Mouse (Mus musculus): Measurements from ENCODE around the gene Rnf5. TPM values are rescaled to one million over a fixed set of nuclear protein-coding genes. Genes with fewer than 3 reads are reported as not detected.

Gene Rnf5
- total RNA-seq, 2 experiments from 2014 or later: 94.8 to 101 TPM

DNA sequence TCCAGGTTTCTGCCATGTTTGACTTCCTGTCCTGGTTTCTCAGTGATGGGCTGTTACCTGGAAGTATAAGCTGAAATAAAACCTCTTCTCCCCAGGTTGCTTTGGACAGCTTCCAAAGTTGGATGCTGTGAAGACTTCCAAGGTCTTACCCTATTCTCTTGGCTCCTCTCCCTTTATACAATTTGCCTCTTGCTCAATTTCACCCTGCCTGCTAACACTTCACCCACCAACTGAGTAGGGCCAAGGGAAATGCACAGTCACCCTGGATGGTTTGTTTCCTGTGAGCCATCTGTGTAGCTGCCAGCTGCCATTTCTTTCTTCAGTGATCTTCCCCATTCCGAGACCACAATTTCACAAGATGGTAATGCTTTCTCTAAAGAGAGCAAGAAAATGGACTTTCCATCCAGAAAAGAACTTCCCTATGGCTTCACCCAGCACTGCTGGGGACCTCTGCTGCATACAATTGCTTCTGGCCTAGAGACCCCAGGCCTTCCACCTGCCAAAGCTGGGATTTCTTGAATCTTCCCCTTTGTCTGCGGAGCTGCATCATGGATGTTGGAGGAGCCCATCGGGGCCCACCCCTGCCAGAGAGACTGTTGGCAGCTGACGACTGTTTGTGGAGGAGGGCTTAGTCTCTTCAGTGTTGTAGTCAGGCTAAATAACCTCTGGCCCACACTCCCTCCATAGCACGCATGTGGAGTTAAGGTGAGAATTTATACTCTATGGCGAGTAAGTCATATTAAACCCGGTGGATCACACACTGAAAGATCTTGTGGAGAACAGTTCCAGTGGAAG lies 36.2 kb upstream of the Rnf5 start:
- intact Hi-C loops (cut with DNase I): no loop called here
- peak in 1 of 2 experiments; percentile 18 for DNase-seq (ENCODE audit: extremely low spot score in 1 of 2, low spot score in 2 of 2)

DNA sequence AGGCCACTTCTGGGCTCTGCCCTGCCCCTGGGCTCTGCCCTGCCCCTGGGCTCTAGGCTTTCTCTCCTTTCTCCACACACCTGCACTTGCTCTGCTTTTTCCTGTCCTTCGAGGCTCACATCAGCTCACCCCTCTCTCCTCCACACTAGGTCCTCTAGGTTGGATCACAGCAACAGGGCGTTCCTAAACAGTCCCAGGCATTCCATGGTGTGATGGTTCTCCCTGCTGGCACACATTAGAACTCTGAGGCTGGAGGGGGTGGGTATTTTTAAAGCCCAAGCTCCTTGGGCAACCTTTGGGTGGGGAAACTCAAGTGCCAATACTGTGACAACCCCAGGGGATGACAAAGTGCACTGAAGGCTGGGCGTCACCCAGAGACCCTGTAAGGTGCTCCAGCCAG lies 34.0 kb upstream of the Rnf5 start:
- no peak for DNase-seq (ENCODE audit: extremely low spot score in 1 of 2, low spot score in 2 of 2)
- intact Hi-C loops (cut with DNase I): no loop called here

DNA sequence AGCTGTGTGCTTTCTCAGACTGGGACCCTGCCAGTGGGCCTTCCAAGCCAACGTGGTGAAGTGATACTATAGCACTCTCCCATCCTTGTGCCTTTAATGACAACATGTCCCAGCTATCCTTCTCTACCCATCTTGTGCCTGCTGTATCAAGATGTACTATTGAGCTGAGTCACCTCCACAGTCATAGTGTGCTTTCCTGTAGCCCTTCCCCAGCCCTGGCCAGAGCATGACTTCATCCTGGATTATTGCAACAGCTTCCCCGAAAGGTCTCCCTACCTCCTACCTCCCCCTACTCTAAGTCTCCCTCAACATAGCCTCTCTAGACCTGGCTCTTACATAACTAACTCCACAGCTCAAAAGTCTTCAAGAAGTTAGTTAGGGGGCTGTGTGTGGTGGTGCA lies 32.2 kb upstream of the Rnf5 start:
- DNase-seq (ENCODE audit: extremely low spot score in 1 of 2, low spot score in 2 of 2): no peak
- intact Hi-C loops (cut with DNase I): no loop called here

DNA sequence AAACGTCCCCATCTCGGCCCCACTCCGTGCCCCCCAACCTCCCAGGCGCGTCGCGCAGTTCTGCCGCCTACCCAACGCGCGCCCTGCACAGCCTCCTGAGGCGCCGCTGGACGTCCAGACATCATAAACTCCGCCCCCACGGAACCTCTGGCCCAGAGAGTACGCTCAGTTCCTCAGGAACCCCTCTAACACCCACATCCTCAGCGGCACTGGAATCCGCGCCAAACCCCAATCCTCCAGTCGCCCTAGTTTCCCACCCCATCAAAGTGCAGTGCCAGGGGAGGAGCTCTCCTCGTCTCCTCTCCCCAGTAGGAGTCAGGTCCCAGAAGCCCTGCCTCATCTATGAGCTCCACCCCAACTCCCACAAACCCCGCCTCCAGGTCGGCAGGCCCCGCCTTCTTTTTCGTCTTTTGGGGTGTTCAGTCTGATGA lies 28.8 kb upstream of the Rnf5 start:
- DNase-seq (ENCODE audit: extremely low spot score in 1 of 2, low spot score in 2 of 2): peak; percentile 72 to 87
- intact Hi-C loops (cut with DNase I): no loop called here

DNA sequence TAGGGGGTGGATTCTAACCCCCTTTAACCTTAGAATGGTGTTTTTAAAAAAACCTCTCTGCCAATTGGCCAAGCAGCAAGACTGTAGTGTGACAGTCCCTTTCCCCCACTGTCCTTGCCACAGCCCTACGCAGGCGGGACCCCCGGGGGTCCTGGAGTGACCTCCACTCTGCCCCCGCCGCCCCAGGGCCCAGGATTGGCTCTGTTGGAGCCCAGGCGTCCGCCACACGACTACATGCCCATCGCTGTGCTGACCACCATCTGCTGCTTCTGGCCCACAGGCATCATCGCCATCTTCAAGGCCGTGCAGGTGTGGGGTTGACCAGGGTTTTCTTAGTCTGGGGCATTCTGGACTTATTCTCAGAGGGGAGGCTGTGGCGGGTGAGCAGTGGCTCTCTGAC lies 28.2 kb upstream of the Rnf5 start:
- intact Hi-C loops (cut with DNase I): no loop called here

DNA sequence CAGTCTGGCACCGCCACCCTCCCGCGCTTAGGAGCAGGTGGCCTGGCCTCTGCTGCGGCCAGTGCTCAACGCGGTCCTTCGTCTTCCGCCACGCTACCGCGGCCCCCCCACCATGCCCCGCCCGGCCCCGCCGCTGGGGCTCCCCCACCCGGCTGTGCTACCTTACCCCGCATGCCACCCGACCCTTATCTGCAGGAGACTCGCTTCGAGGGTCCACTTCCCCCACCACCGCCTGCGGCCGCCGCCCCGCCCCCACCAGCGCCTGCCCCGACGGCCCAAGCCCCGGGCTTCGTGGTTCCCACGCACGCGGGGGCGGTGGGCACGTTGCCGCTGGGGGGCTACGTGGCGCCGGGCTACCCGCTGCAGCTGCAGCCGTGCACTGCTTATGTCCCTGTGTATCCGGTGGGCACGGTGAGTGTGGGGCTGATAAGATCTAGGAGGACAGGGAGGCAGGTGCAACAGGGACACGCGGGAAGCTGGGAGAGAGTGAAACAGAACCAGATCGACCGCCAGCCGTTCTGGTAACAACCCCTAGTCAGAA lies 27.3 kb upstream of the Rnf5 start:
- intact Hi-C loops (cut with DNase I): no loop called here
- DNase-seq (ENCODE audit: extremely low spot score in 1 of 2, low spot score in 2 of 2): peak in 1 of 2 experiments; percentile 76

More for the DNA sequence above, 28.2 kb upstream of the Rnf5 start:
- DNase-seq (ENCODE audit: extremely low spot score in 1 of 2, low spot score in 2 of 2): no peak

DNA sequence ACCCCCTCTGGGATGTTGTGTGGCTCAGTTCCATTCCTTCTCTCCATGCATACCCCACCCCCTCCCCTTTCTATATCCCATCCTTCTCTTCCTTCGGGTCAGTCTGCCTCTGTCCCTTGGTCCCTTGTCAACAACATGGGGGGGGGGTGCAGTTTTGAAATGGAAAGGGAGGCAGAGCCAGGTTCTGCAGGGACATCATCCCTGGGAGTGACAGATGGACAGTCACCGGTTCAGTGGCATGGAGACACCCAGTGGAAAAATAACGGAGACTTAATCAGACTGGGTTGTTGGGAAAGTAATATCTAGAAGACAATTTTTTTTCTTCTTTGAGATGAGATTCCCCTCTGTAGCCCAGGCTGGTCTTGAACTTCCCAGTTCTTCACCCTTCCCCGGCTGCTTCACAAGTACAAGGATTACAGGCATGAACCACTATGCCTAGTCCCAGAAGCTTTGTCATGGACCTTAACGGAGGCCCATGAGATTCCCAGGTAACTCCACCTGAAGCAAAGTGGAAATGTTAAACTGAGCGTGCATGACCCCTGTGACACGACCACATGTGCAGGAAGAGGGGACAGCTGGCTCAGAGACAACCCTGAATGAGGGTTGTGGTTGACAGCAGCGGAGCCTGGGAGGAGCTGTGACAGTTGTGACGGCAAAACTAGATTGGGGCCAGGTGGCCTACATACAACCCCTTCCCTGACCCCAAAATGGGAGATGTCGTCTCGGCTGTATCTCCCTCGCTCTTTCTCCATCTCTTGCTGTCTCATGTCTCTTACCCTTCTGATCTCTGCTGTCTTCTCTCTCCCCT lies 26.5 kb upstream of the Rnf5 start:
- DNase-seq (ENCODE audit: extremely low spot score in 1 of 2, low spot score in 2 of 2): no peak
- intact Hi-C loops (cut with DNase I): no loop called here

DNA sequence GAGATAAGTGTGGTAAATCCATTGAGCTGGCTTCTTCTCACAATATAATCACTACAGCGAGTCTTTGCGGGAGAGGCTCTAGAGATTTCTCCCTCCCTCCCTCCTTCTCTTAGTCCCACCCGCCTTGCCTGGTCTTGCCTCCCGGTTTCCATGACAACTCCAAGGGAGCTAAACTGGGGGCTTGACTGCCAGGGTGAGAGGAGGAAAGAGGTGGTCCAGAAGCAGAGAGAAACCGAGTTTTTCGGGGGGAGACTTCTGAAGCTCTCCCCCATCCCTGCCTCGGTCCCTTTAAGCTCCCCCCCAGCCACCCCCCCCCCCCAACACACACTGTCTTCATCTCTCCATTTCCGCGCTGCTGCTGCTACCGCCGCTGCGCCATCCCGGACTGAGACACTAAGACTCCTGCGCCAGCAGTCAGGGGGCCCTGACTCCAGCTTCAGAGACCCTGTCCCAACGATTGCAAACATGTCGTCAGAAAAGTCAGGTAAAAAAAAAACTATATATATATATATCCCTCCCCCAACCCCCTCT lies 25.8 kb upstream of the Rnf5 start, which contains the start of gene Prrt1:
Gene Prrt1 (plus strand): TSS at position 313 of the 531 bp plus-strand sequence.
- peak in 1 of 2 experiments; percentile 69 for DNase-seq (ENCODE audit: extremely low spot score in 1 of 2, low spot score in 2 of 2)
- intact Hi-C loops (cut with DNase I): no loop called here

DNA sequence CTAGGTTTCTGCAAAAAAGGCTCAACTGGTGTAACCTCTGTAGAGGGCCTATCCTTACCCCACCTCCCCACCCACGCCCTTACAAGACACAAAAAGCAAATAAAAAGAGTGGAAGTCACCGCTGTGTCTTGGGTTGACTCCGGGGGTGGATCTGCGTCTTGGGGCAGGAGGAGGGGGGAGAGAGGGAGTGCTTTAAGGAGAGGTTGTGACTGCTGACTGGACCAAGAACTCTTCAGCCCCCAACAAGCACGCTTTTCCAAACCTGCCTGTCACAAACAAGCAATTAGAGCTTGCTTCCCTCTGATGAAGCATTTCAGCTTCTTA lies 25.1 kb upstream of the Rnf5 start:
- intact Hi-C loops (cut with DNase I): no loop called here
- DNase-seq (ENCODE audit: extremely low spot score in 1 of 2, low spot score in 2 of 2): no peak

DNA sequence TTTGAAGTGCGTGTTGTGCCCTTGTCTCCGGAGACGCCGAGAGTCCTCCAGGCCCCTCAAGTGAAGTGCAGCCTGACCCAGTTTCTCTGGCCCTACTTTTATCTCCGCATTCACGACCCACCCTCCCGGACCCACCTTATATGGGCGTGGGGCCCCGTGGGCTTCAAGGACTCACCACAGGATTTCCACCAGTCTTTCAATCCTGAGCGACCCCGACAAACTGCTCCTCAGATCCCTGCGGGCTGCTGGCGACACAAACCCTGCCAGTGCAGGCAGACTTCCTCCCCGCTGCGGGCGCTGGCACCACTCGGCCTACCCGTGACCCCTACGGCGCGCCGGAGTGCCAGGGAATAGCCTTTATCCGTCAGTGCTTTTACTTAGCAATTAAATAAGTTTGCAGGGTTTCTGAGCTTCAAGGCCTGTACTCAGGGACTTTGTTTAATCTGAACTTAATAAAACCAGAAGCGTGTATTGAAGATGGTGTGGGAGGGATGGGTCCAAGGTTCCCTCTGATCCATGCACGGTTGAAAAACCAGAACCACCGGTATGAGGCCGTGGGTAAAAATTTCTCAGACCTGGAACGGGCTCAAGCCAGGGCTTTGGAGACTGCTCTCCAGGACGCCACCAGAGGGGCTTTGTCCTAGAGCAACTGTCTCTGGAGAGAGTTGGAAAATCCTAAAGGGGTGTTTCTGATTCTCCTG lies 24.6 kb upstream of the Rnf5 start, which contains the start of gene Ppt2:
Gene Ppt2 (minus strand): TSS at position 568 of the 701 bp plus-strand sequence.
- peak in 1 of 2 experiments; percentile 73 for DNase-seq (ENCODE audit: extremely low spot score in 1 of 2, low spot score in 2 of 2)

DNA sequence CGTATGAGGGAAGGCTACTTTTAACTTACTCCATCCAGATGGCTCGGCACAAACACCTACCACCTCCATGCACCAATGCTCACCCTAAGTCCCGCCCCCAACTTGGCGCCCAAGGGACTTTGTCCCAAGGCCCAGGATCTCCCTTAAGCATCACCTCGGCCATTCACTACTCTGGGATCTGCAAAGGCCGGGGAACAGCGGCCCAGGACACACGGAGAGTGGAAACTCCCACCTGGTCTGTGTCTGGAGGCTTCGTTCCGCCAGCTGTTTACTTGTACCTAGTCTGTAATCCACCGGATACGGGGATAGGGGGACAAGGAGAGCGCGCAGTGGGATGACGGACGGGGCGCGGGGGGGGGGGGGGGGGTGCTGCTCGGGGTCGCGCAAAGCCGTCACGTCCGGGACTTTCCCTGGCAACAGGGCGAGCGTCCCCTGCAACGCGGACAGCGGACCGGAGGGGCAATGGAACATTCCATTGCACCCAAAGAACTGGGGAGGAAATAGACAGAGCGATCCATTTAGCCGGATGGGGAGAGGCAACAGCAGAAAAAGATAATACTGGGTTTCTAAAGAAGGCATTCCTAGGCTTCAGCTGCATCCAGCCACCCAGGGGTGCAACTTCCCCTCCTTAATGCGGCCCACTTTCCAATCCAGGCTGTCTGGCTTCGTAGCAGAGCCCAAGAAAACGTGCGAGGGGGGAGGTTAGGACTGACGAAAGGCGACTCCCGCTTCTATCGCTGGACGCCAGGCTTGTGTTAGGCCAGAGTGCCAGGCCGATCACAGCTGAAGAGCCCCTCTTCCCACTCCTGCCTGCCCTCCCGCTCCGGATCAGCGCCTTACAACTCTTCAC lies 23.8 kb upstream of the Rnf5 start:
- intact Hi-C loops (cut with DNase I): no loop called here
- peak; percentile 82 to 95 for DNase-seq (ENCODE audit: extremely low spot score in 1 of 2, low spot score in 2 of 2)

More for the DNA sequence above, 24.6 kb upstream of the Rnf5 start, which contains the start of gene Ppt2:
- intact Hi-C loops (cut with DNase I): no loop called here

DNA sequence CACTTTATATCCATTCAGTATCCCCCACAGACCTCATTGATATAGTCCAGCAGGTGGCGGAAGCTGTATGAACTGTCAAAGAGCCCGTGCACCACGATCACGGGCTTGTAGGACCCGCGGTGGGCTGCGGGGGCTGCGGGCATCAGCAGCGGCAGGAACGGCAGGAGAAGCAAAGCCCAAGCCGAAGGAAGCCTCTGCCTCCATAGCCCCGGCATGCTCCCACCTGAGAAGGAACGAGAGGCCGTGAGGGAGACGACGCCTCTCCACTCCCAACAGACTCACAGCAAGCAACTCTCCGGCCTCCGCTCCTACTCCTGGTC lies 23.2 kb upstream of the Rnf5 start:
- DNase-seq (ENCODE audit: extremely low spot score in 1 of 2, low spot score in 2 of 2): no peak
- intact Hi-C loops (cut with DNase I): no loop called here

DNA sequence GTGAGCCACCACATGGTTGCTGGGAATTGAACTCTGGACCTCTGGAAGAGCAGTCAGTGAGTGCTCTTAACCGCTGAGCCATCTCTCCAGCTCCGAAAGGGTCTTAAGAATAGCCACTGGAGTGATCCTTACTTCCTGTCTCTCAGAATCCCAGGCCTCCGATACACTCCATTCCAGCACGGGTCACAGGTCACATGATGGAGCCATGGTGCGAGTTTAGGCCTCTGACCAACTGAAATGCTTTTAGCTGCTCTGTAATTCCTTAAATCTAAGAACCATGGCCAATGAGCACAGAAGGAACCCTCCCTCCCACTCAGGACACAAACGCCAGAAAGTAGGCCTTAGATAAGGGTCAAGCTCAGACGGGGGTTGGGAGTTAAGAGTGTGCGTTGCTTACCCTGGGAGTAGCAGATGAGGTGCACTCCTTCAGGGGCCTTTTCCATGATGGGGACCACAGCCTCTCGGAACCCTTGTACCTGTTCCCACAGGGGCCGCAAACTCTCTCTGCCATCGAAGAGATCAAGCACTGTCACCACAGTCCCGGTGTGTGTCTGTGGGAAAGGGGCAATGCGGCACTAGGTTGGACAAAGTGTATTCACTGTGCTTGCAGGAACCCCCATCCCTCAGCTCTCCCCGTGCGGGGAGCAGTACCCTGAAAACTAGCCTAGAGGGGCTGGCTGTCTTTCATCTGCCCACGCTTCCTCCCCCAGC lies 22.7 kb upstream of the Rnf5 start:
- no peak for DNase-seq (ENCODE audit: extremely low spot score in 1 of 2, low spot score in 2 of 2)
- intact Hi-C loops (cut with DNase I): no loop called here

DNA sequence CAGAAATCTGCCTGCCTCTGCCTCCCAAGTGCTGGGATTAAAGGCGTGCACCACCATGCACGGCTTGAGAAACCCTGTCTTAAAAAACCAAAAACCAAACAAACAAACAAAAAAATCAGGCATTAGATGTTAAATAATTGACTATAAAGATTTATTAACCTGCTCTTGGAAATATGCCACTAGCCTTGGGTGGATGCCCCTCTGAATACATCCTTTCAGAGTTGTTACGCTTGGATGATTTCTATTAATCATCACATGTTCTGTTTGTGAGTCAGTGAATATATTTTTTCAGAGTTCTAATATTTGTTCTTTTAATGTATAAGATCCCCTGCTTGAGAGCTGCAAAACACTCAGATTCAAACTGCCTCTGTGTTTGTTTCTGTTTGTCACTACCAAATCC lies 21.5 kb upstream of the Rnf5 start:
- DNase-seq (ENCODE audit: extremely low spot score in 1 of 2, low spot score in 2 of 2): no peak
- intact Hi-C loops (cut with DNase I): no loop called here

DNA sequence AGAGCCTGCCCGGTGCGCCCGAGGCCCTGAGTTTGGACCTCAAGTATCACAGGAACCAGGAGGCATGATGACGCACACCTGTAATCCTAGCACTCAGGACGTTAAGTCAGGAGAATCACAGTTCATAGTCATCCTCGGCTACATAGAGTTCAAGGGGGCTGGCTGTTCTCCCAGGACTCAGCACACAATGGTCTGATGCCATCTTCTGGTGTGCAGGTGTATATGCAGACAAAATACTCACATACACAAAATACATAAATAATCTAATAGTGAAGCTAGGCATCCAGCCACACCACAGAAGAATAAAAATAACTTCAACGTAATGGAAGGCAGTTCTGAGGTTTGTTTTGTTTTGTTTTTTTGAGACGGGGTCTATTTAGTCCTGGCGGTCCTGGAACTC lies 19.7 kb upstream of the Rnf5 start:
- intact Hi-C loops (cut with DNase I): no loop called here
- no peak for DNase-seq (ENCODE audit: extremely low spot score in 1 of 2, low spot score in 2 of 2)

DNA sequence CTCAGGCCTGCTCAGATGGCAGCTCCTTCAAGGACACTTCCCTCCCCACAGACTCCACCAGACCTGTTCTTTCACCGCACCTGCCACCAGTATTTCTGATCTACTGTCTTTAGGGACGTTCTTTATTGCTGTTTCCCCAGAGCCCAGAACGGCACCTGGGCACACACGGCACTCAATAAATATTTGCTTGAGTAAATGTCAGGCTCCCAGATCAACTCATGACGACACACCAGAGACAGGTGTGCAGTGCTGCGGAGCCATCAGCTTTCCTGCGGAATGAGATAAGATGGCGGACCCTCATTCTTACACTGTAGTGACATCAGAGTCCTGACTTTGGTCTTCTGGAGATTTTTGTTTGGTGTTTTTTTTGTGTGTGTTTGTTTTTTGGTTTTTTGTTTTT lies 17.5 kb upstream of the Rnf5 start:
- no peak for DNase-seq (ENCODE audit: extremely low spot score in 1 of 2, low spot score in 2 of 2)
- intact Hi-C loops (cut with DNase I): no loop called here

DNA sequence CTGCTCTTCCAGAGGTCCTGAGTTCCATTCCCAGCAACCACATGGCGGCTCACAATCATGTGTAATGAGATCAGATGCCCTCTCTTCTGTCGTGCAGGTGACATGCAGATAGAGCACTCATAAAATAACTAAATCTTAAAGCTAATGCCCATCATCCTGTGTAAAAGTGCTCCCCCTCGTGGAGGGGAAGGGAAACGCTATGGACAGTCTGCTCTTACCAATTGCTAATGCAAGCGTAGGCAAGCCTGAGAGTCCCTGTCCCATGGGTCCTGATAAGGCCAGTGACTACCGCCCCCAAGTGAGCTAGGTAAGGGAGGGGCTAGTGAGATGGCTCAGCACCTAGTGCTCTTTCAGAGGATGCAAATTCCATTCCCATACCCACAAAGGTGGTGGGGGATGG lies 15.5 kb upstream of the Rnf5 start:
- intact Hi-C loops (cut with DNase I): loop anchor here (10.0 kb wide), 1 partner anchor 174 kb away; no protein-coding TSS in a partner anchor
- no peak for DNase-seq (ENCODE audit: extremely low spot score in 1 of 2, low spot score in 2 of 2)

DNA sequence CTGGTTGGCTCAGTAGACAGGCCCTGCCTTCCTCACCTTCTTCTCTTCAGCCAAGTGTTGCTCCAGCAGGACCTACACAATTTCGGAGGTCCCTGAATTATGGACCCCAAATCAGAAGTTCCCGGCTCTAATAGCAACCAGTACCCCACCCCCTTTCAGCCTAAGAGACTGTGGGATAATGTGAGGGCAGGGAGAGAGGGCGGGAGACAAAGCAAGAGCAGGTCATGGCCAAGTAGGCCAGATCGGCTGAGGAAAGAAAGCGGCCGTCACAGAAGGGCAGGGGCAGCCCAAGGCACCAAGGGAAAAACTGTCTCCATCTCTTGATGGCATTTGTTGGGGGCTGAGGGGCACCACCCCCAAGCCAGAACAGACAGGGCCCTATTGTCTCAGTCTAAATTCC lies 12.4 kb upstream of the Rnf5 start, which contains the start of gene Egfl8:
Gene Egfl8 (minus strand): TSS at position 101 of the 400 bp plus-strand sequence.
- intact Hi-C loops (cut with DNase I): loop anchor here (10.0 kb wide), 1 partner anchor 171 kb away; no protein-coding TSS in a partner anchor
- DNase-seq (ENCODE audit: extremely low spot score in 1 of 2, low spot score in 2 of 2): no peak
